Mouse (Mus musculus) gastrocnemius, postnatal 10 days (tissue): ENCODE results near the gene Ap3b2. TPM values are rescaled to one million over a fixed set of nuclear protein-coding genes. Genes with fewer than 3 reads are reported as not detected.
"Not testable (repeated sequence)": the region's sequence is repeated elsewhere in the genome, so short reads cannot be mapped to it uniquely, and the experiment has no call there.

Experiments
- DNase-seq: peaks from one replicate; pipeline ENCODE4 v3.0.0; 2021; ENCODE audit warnings: mixed read lengths
- long read RNA-seq, 2 experiments: library from polyadenylated mRNA; stranded (forward); transcript quantifications; one replicate each; pipeline ENCODE4 v2.0.0; 2021
- total RNA-seq, 2 experiments: library from RNA; stranded (reverse); gene quantifications; 2 replicates each; pipeline ENCODE4 v1.2.3; 2021

Gene Ap3b2
- 1 to 10 TPM; 4.5 to 4.9 TPM for total RNA-seq
- long read RNA-seq, experiment 1, transcript Ap3b2-201 (26 exons, 3,804 nt) = major isoform, 5 of 11 reads
- long read RNA-seq, experiment 1, partial matches to known transcripts = 3 of 11 reads
- long read RNA-seq, experiment 1, other reads (novel, unspliced or antisense) = 3 of 11 reads
- long read RNA-seq, experiment 2, partial matches to known transcripts = 6 of 14 reads
- long read RNA-seq, experiment 2, other reads (novel, unspliced or antisense) = 5 of 14 reads

DNA sequence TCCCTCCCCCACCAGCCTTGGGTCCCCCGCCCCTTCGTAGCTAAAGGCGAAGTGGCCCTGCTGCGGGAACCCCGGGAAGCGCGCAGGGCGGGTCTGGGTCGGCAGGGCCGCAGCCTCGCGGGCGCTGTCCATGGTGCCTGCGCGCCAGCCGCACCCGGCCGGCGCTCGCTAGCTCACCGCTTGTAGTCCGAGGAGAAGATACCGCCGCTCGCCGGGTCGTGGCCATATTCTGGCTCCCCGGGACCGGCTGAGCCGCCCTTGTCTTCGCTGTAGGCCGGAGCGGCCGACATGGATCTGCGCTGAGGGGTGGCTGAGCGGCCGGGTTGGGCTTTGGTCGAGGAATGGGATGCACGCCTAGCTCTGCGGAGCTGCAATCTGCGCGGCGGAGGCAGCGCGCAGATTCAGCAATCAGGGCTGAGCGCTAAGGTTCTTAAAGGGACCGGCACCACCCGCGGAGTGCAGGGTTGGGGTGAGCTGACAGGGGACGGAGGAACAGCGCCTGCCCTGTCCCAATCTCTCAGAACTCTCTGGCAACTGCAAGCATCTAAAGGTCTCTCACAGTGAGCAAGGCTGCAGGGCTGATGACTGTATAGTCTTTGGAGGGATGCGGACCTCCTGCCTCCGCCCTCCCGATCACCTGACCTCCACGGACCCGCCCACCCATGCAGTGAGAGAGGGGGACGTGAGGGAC is at the start of gene Ap3b2:
Gene Ap3b2 (minus strand): TSS at position 595 of the 691 bp plus-strand sequence.
- peak; percentile 79 for DNase-seq

DNA sequence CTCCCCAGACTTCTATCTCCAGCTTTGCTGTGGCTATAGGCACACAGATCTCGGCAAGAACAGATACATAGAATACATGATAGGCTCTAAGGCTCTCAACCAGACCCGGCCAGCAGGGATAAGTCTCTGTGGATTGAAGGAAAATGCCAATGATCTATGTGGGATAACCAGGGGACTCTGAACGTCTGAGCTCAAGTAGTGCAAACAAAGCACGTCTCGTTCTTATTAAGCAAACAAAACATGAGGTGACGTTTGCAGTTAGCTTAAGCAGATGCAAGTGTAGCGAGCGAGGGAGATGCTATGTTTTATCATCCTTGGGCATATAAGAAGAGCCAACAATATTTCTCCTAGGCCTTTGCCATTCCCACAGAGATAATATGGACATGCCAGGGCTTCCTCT is 49.2 kb upstream of the Ap3b2 start:
- DNase-seq = no peak

DNA sequence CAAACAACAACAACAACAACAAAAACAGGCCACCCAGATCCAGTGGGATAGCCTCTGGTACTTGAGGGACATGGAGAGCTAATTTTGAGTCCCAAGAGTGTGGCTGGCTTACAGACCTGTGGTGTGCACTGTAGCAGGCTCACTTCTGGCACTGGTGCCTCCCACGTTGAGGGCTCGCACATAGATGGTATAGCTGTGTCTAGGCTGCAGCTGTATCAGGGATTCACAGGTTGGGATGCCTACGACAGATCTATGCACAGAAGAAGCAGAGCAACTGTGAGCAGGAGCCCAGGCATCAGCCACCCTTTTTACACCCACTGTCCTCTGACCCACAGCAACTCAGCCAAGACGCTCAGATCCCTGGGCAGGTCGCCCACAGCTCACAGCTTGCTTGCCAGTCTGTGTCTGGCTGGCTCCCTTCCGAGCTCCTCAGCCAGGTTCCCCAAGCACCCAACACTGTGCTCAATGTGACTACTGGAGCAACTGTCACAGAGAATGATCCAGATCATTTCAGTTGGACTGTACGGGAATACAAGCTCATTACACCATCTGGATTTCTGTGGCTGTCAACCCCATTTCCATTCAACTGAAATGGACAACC is 48.3 kb upstream of the Ap3b2 start:
- DNase-seq = peak; percentile 86

DNA sequence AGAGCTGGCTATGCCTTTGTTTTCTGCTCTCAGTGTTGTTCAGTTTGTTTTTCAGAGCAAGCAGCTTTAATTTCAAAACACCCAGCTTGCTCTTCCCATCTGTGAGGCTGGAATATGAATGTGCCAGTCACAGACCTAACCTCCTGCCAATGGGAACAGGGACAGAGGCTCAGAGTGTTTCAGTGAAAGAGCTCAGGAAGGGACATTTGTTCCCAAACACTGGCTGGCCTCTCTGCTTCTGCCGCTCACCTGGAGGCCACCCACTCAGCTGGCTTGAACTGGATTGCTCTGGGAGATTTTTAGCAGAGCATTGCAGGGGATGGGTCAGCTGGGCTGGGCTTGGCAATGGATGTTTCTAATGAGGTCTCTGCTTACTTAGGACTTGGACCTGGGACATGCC is 47.3 kb upstream of the Ap3b2 start:
- no peak for DNase-seq

DNA sequence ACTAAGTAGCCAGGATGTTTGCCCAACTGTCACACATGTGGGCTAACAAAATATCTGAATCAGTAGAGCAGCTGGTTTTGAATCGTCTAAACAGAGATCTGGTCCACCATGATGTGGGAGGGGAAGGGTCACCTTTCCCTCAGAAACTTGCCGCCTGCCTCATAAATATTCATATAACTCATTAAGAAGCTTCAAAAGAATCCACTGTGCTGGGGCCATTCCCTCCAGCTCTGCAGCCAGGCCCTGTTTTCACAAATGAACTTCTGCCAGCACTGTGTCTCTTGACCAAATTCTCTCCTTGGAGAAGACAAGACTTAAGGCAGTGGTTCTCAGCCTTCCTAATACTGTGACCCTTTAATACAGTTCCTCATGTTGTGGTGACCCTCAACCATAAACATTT is 45.8 kb upstream of the Ap3b2 start:
- no peak for DNase-seq

DNA sequence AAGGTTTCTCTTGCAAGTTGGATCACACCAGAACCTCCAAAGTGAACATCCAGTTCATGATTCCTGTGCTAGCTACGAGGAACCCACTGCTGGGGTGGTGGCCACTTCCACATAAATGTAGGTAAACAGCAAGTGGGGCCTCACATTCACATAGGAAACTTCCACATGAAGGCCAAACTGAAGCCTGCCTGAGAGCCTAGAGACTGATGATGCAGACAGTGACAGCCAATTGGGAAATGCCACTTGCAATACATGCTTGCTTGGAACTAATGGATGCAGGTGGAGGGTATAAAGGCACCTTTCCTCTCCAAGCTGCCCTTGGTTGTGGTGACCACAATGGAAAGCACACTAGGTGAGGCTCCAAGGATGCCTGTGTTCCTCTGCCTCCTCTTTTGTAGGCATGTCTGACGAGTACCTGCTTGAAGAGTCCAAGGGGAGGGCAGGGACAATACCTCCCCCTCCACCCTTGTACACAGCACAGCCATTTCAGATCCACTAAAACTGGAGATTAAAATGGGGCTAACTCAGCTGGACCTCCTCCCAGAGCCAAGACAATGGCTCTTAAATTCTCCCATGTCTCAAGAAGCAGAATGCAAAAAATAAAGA is 44.4 kb upstream of the Ap3b2 start:
- DNase-seq = no peak

DNA sequence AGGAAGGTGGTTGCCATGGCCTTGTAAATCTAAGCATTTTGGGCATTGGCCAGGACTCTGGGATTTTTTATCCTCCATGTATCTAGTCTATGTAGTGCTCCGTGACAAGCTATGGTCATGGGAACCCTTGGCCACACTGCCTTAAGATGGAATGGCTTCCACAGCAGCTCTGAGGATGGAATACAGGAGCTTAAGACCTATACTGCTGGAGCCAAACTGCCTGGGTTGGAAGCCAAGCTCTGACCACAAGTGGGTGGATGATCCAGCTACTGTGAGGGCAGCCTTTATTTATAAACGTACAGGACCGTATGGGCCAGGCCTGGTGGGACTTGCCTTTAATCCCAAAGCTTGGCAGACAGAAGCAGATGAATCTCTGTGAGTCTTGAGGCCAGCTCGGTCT is 42.8 kb upstream of the Ap3b2 start:
- DNase-seq = no peak

DNA sequence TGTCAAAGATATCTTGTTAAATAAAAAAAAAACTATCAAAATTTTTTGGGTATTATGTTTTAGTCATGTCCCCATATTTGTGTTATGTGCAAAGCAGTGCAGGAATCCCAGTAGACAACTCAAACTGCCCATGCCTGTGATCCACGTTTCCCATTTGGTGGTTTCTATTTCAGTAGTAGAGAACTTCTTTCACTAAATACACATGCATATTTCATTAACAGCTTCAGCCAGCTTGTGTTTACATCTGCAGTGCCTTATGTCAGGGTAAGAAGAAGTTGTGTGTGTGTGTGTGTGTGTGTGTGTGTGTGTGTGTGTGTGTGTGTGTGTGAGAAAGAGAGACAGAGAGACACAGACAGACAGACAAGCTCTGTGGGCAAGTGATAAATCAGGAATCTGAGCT is 37.7 kb upstream of the Ap3b2 start:
- DNase-seq = no peak

DNA sequence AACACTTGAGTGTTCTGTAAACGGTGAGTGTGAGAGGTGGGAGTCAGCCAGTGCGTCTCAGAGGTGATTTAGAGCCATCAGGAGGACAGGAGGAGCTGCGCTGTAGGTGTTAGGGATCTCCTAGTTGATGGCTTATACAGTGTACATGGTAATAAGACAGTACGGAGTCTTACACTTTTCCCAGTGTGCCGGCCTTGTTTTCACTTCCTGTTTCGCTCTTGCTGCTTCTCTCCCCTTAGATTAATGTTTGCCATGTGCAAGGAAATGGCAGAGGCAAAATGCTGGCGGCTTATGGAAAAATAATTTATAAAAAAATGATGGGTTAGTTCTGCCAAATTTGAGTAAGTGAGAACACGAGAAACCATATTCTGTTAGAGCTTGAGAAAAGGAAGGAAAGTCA is 35.2 kb upstream of the Ap3b2 start:
- DNase-seq = no peak

DNA sequence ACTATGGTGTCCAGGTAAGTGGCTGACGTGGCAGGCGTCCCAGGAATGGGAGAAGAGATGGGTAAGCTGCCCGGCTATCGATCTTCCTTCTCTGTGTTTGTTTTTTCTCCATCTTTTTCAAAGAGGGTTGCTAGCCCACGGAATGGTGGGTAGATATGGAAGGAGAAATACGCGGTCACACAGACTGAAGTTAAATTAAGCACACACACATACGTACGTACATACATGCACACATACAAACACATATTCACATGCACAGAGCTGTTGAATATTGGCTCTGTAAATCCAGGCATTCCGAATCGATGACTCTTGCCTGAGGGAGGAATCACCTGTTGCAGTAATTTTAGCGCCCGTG is 29.9 kb upstream of the Ap3b2 start:
- no peak for DNase-seq

DNA sequence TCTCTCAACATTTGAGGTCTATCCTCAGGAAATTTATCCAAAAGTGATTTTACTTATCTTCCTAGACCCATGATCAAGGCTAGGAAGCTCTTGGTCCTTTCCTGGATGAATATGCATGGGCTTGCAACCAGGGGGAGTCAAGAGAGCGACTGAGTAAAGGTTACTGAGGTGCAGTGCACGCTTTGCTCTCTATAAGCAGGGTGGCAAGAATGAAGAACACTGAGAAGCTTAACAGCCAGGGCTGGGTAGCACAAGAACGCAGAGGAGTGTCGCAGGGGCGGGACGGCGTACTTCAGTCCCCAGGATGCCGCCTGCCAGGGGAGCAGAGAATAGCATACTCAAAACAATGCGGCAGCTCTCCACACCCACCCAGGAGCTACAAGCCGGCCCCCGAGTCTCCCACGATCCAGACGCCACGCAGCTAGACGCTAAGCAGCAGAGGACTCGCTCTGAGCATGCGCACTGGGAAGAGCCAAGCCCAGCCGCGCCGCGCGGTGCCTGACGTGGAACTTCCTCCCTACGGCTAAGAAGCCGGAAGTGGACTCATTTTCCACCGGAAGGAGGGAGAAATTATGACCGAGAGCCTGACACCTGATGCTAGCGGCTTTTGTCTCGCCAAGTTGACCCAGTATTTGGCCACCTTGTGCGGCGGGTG is 29.4 kb upstream of the Ap3b2 start:
- DNase-seq = peak; percentile 86

DNA sequence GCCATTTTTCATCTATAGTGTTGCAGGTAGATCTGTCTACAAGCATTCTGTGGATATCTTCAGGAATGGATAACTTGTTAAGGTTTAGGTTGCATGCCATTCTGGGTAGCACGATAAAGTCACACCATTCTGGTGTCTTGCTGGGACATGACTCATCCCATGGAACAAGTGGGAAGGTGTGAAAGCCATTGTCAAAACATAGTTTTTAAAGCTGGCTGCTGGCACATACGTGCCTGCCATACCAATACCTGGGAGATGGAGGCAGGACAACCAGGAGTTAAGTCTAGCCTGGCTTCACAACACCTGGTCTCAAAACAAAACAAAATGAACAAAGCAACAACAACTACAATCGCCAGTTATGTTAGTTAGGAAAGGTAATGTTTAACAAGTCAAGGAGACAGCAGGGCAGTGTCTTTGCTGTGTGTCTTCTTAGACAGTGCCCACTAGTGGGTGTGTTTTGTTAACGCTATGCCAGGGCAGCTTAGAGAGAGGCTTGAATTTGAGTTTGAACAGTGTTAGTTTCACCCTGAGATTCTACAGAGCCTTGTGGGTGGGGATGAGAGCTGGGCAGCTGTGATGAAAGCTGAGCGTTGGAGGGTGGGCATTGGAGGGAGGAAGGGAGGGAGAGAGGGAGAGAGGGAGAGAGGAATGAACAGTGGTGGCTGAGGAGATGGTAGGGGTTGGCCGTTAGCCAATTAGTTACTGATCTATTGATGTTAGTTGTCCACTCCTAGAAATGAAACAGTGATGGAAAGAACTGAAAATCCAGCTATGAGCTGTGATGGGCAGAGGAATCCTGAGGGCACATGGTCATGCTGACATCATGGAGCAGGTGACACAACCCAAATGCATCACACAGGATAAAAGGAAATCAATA is 22.7 kb upstream of the Ap3b2 start:
- no peak for DNase-seq

DNA sequence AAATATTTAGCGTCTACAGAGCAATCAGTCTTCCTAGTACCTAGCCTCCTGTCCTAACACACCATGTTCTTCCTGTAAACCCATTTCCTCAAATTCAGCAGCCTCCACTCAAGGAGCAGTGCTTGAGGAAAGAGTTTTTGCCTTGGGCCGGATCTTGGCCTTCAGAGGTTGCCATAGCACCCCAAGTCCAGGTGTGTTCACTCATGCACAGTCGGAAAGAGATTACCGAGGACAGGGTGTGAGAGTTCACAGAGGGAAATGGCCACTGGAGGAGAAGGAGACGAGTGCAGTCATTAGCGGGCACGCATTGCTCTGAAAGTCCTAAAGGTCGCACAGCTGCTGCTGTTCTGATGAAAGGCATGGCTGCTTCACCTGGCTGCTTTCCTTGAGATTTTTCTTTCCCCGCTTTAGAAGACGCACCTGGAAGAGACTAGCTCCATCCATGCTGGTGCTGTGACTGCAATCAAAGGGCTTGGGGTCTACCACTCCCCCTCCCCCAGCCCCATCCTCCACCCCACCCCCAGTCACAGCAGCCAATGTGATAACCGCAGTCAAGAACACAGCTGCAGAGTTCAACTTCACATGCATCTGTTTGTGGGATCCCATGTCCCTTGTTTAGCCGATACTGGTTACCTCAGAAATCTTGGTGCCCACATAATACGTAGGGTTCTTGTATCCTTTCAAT is 21.3 kb upstream of the Ap3b2 start:
- DNase-seq = no peak

DNA sequence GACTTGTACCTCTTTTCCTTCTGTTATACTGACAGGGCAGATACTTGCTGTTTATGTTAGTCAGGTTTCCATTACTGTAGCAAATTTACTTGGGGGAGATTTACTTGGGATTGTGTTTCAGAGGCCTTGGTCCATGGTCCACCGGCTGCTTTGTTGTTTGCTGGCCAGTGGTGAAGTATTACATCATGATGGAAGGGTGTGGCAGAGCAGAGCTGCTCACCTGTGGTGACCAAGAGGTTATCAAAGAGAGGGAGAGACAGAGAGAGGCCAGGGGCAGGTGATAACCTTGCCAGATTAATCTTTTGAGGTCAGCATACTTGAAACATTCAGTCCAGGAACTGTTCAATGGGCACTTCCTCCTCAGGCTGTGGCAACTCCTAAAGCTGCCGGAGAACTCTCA is 7.3 kb upstream of the Ap3b2 start:
- DNase-seq = no peak

DNA sequence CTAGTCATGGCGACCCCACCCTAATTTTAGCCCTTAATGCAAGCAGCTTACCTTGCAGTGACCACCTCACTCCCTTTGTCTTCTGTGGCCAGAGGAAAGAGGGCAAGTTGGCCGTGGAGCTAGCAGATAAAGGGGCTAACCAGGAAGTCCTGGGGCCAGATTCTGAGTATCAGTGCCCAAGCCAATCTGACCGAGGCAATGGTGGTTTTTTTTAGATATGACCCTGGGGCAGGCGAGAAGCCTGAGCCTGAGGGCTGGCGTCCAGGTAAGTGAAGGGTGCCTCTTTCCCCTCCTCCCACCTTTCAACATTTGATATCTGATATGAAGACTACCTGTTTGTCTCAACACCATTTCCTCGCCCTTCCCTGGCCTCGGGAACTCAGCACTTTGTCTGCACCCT is 4.5 kb upstream of the Ap3b2 start, which contains the start of gene BC048679:
Gene BC048679 (minus strand): TSS at position 101 of the 400 bp plus-strand sequence.
- no peak for DNase-seq

DNA sequence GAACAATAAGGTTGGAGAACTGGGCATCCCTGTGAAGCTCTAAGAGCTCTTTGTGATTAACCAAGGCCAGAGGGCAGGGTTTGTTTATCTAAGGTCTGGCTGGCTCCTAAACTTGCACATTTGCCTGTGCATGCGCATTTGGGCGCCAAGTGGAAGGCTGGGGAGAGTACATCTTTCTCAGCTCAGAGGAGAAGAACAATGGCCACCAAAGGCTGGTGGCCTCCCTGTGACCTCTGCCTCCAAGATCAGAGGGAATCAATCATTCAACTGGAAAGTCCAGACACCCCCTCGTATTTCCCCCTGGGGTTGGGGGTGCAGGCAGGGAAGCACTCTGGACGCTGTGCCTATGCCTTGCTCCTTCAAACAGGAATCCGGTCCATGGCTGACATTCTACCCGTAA is 3.4 kb upstream of the Ap3b2 start:
- DNase-seq = no peak

DNA sequence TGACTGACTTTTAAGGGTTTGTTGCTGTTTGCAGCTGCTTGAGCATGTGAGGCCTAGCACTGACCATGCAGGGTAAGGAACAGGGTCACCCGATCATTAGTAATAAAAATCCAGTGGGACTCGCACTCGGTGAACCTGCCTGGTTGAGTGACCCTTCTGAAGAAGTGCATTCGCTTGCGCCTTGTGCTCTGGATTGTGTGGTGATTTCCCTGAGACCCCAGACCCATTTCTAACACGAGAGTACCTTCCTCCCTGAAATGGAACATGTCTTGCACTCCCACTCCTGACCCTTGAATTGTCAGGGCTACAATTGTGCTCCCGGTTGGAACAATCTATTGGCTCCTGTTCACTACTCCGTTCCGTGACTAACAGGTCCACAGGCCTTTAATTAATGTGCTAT is 1.1 kb downstream of the Ap3b2 start:
- no peak for DNase-seq

DNA sequence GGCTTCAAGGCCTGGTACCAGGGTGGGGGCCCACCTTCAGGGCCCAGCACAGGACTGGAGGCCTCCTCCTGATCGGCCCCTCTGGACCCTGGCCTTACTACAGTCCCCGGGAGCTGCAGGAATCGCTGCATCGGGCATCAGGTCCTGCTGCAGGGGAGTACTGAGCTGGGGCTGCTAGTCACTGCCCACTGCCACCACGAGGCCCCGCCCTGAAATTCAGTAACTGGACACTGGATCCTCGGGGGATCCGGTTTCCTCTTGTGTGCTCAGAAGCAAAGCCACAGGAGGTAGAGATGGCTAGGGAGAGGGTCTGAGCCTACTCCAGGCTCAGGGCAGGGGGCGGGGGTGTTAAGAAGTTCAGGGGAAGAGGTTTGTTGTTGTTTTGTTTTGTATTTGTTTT is 4.1 kb downstream of the Ap3b2 start:
- no peak for DNase-seq

DNA sequence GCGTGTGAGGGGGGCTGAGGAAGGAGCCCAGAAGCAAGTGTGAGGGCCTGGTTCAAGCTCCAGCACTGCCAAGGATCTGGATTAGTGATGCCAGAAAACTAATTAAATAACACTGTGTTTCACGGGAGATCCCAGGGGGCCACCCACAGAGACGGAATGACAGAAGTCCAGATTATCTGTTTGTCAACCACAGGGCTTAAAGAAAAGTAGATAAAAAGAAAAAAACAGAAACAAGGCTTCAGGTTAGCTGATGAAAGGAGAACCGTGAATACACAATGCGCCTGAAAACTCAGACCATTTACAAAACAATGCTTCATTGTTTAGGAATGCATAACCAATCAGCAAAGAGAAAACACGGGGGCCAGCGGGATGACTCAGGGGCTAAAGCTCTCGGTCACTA is 12.9 kb downstream of the Ap3b2 start:
- no peak for DNase-seq

DNA sequence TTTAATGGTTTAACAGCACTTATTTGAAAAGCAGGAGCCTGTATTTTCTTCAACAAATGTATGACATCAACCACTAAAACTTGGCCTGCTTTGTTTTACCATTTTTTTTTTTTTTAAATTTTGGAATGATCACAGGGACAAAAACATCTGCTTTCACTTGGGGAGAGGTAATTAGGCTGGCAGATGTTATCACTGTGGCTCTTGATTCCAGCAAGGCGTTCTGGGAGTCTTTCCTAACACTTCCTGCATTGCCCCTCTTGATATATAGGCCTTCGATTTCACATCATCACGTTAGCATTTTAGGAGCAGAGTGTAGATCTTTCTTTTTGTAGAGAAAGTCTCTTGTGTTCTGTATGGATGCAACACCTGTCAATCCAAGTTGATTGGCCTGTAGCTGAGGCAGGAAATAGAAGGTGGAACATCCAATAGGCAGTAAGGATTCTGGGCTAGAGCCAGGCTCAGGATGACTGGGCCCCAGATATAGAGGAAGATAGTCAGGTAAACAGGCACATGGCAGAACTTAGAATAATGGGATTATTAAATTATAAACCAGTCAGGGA is 14.1 kb downstream of the Ap3b2 start:
- DNase-seq = no peak

DNA sequence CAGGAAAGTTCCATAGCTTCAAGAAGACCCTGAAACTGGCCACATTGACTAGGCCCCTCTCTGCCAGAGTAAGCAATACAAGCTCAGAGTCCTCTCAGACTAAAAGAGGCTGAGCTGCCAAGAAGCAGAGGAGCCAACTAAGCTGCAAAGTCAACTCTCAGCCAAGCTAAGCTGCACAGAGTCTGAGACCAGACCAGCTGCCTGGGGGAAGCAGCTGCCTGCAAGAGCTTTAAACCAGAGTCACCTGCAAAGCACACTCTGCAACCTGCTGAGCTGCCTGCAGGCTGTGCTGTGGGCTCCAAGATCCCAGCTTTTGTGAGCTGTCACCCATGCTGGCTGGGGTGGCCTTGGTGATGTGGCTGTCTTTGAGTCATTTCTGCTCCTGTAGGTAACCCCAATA is 15.5 kb downstream of the Ap3b2 start:
- not testable (repeated sequence) for DNase-seq
